Mouse (Mus musculus) bone marrow macrophage, adult 2 months (primary cell): ENCODE data around the gene Cib4. TPM values are rescaled to one million over a fixed set of nuclear protein-coding genes. Genes with fewer than 3 reads are reported as not detected.

Experiments used
- H3K27ac ChIP-seq: 2 replicates; pipeline ENCODE4 v1.5.1; 2012; ENCODE audit warnings: low read depth, low read length; ENCODE audit not compliant: insufficient read depth
- H3K4me1 ChIP-seq: 2 replicates; pipeline ENCODE4 v1.6.1; 2012; ENCODE audit warnings: low read length; ENCODE audit not compliant: control insufficient read depth, insufficient read depth
- H3K4me3 ChIP-seq: 2 replicates; pipeline ENCODE4 v1.5.1; 2012; ENCODE audit warnings: mild to moderate bottlenecking, low read length, moderate library complexity; ENCODE audit not compliant: insufficient read depth
- CTCF ChIP-seq: IDR thresholded peaks from 2 replicates; pipeline ENCODE4 v1.5.1; 2012; ENCODE audit warnings: low read depth, mild to moderate bottlenecking, low read length, moderate library complexity
- POLR2A ChIP-seq: IDR thresholded peaks from 2 replicates; pipeline ENCODE4 v1.6.1; 2012; ENCODE audit warnings: mild to moderate bottlenecking, low read depth, low read length, borderline replicate concordance
- polyA plus RNA-seq: library from polyadenylated mRNA; stranded (reverse); fragments of >200 nt; gene quantifications from 2 replicates; pipeline ENCODE4 v1.2.4, GENCODE M21; 2012; ENCODE audit not compliant: missing spikeins, insufficient read depth, insufficient read length

Cib4 gene
- polyA plus RNA-seq, 1 experiment = not detected

DNA sequence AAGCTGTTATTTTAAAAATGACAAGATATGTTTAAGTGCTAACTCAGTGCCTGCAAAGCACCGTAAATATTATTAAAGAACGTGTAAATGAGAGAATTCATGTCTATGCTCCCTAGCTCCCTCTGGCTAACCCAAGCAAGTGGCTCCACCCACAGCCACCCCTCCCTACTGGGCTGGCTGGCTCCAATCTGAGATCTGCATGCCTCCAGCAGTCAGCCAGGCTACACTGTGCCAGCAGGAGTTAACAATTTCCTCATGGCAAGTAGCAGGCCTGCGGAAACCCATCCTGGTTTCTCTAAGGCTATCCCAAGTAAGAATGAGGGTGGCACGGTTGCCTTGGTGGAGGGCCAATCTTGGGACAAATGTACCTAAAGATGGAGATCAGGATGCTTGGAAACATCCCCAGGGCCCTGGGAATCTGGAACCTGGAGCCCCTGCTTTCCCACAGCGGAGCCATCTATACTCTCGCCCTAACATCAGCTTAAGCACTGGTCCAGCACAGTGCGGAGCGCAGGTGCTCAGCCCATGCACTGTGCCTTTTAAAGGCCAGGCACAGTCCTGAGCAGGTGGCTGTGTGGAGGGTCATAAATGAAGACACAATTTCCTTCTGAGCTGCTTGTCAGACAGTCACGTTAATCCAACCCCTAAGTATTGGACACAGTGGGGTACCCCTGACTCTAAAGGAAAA lies 4.8 kb upstream of the Cib4 start:
- H3K4me3 ChIP-seq = no peak overlapping the region
- no peak overlapping the region for H3K27ac ChIP-seq
- TF ChIP-seq POLR2A = no peak
- TF ChIP-seq CTCF = no peak
- no peaks in the 10 kb centered on the region for H3K4me1 ChIP-seq

GRCm38 (mm10) chr5:30548681-30549080 lies 3.0 kb upstream of the Cib4 start:
- TF ChIP-seq CTCF (no peak), POLR2A (no peak)
- Histone ChIP-seq H3K4me1 (no peaks in the 10 kb centered on the region), H3K4me3 (no peak overlapping the region), H3K27ac (no peak overlapping the region)

GRCm38 (mm10) chr5:30536051-30536570 lies 9.5 kb downstream of the Cib4 start:
- Histone ChIP-seq H3K4me3 (no peak overlapping the region), H3K4me1 (no peaks in the 10 kb centered on the region), H3K27ac (no peak overlapping the region)
- TF ChIP-seq CTCF (no peak), POLR2A (no peak)

DNA sequence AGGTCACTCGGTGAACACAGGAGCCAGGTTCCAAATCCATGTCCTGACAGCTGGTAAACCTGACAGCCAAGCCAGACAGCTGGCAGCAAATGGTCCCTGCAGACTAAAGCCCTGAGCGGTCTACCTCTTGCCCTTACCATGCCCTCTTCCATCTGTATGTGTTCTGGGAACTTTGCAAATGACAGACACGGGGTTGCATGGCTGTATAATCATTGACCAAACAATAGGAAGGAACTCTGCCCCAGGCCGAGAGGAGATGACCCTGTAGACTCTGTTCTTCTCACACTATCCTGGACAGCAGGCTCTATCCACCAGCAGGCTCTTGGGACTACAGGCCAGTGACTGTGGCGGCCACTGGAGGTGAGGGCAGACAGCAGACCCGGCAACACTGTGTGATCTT lies 11.0 kb downstream of the Cib4 start:
- no peak for TF ChIP-seq POLR2A
- no peak for TF ChIP-seq CTCF
- Histone ChIP-seq H3K27ac (no peak overlapping the region), H3K4me3 (no peak overlapping the region), H3K4me1 (no peaks in the 10 kb centered on the region)

DNA sequence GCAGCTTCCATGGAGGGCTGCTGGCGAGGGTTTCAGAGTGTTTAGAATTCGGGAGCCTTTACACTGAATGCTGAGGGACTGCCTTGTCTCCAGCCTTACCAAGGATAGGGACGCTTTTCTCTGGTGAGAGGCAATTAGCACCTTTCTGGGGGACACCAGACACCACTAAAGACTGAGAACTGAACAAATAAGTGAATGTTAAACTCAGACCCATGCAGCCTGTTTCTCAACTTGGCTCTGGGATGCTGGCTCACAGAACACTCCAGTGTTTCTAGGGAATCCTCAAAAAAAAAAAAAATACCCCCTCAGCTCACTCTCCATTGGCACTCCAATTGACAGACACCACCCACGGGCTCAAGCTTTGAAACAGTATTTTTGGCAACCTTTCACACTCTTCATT lies 16.7 kb downstream of the Cib4 start:
- Histone ChIP-seq H3K27ac (no peak overlapping the region), H3K4me3 (no peak overlapping the region), H3K4me1 (no peaks in the 10 kb centered on the region)
- TF ChIP-seq POLR2A (no peak), CTCF (no peak)

GRCm38 (mm10) chr5:30527129-30527528 lies 18.5 kb downstream of the Cib4 start:
- Histone ChIP-seq H3K4me1 (no peaks in the 10 kb centered on the region), H3K4me3 (no peak overlapping the region), H3K27ac (no peak overlapping the region)
- TF ChIP-seq CTCF (no peak), POLR2A (no peak)

DNA sequence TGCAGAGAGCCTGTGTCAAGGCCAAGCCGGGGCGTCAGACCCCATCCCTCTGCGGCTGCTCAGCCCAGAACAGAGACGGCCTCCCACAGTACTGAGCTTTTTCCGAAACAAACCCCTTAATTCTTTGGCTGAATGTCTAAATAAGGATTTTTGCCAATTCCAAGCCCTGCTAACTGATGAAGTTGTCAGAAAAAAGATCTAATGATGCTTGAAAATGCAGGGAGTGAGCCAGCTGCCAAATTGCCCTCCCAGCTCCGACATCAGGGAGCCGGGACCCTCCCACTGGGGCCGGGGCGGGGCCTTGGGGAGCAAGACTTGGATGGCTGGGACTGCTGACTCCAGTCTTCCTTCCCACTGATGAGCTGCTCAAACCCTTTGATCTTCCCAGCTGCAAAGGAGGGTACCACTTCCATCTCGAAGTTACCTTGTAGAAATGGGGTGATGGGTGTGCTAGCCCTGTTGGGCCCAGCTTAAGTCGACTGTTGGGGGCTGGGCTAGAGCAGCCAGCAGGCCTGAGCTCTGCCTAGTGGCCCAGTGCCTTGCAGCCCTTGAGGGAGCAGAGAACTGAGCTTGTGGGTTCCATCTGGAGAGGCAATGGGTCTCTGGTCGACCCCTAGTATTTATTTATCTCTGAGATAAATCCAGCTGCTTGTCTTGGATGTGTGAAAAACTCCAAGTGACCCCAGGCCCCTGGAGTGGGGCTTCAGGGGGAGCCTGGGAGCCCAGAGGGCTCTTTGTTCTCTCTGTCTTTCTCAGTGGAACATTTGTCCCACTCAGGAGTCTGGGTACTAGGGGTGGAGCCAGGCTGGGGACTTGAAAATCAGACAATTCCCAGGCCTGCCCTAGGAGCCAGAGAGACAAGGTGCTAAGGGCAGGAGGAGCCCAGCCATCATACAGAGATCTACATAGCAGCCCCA lies 19.5 kb downstream of the Cib4 start:
- no peak overlapping the region for H3K4me3 ChIP-seq
- TF ChIP-seq CTCF (no peak), POLR2A (no peak)
- H3K27ac ChIP-seq = no peak overlapping the region
- no peaks in the 10 kb centered on the region for H3K4me1 ChIP-seq

DNA sequence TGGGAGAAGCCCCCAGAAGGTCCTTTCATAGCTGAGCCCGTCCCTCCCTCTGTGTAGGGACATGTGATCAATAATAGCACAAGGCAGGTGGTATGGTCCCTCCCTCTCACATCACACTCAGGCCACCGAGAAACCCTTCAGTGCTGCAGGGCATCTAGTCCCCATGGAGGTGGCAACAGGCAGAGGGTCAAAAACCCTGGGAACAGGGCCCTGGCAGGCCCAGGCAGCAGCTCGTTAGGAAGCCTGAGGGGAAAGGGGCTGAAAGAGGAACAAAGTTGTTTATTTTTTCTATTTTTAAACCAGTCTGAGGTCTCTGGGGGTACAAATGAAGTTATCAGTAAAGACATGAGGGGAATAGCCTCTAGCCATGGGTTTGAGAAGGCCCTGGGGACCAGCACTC lies 21.4 kb downstream of the Cib4 start:
- Histone ChIP-seq H3K4me3 (no peak overlapping the region), H3K27ac (no peak overlapping the region), H3K4me1 (no peaks in the 10 kb centered on the region)
- no peak for TF ChIP-seq POLR2A
- TF ChIP-seq CTCF = no peak

- Histone ChIP-seq H3K4me1 (no peaks in the 10 kb centered on the region), H3K27ac (no peak overlapping the region), H3K4me3 (no peak overlapping the region)
- TF ChIP-seq POLR2A (no peak), CTCF (no peak)
Observed at GRCm38 (mm10) chr5:30523131-30523530, 22.5 kb downstream of the Cib4 start.

GRCm38 (mm10) chr5:30522406-30522805 lies 23.2 kb downstream of the Cib4 start:
- no peak overlapping the region for H3K27ac ChIP-seq

More at GRCm38 (mm10) chr5:30522406-30522805, 23.2 kb downstream of the Cib4 start:
- no peaks in the 10 kb centered on the region for H3K4me1 ChIP-seq
- no peak overlapping the region for H3K4me3 ChIP-seq
- TF ChIP-seq CTCF (no peak), POLR2A (no peak)
